Mouse (Mus musculus) heart, postnatal 36 days (tissue): ENCODE data around the gene Obsl1. TPM values are rescaled to one million over a fixed set of nuclear protein-coding genes. Genes with fewer than 3 reads are reported as not detected.

ENCODE experiments used
- DNase-seq, 2 experiments: peaks; one replicate each; pipeline ENCODE4 v3.0.0; 2021 to 2022
- intact Hi-C: fragments of 180-260 bp; cut with DNase I; formaldehyde crosslinking; loops from one replicate; pipeline ENCODE4 v1.15.1; 2025
- total RNA-seq, 2 experiments: library from RNA; stranded (reverse); gene quantifications; 2 replicates each; pipeline ENCODE4 v1.2.3; 2021

Gene Obsl1
- total RNA-seq, 2 experiments from 2014 or later = 130 to 136 TPM

DNA sequence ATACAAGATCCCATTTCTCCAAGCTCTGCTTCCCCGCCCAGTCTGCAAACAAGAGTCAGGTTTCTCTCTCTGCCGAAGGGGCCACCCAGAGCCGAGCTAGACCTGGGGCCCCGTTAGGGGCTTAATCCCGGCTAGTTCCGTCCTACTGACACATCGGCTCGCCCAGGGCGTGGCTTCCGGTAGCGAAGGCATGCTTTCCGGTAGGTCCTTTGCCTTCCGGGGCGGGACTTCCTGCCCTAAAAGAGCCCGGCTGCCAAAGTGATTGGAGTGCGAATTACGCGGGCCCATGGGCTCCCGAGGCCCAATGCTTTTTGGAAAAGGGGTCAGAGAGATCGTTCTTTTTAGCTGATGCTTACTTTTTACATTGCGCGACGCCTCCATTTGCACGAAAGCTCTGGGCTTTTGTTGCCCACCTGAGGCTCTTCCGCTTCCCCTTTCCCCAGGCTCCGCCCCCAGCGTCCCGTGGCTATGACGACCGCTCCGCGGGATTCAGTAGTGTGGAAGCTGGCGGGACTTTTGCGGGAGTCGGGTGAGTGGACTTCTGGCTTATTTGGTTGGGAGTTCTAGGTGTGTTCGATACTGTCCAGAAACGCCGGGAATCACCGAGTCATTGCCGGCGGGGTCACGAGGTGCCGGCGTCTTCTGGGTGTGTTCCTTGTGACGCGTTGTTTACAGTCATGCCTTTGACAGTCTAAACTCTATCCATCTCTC lies 15.2 kb upstream of the Obsl1 start, which contains the start of gene Stk11ip:
TSS of gene Stk11ip (plus strand) at position 209 of the 711 bp plus-strand sequence.
- DNase-seq = peak; percentile 91 to 95
- intact Hi-C loops = loop anchor here (5.0 kb wide), 1 partner anchor 44 kb away; the partner anchor contains the start of genes Chpf and Tmem198

DNA sequence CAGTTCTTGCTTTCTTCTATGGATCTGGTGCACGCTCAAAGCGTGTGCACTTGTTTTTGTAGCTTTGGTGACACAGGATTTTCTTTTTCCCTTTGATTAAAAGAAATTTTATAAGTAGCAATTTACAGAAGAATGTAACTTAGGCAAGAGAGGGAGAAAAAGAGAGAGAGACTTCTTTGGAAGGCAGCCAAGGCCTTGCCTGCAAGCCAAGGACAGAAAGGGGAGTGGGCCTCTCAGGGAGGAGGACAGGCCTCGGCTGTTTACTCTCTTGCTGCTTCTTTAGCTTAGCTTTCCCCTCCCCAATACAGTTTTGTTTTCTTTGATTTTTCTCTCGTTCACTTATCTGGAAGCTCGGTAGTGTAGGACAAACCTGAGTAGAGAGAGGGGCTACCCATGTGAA lies 13.3 kb upstream of the Obsl1 start:
- no peak for DNase-seq
- intact Hi-C loops = no loop called here

DNA sequence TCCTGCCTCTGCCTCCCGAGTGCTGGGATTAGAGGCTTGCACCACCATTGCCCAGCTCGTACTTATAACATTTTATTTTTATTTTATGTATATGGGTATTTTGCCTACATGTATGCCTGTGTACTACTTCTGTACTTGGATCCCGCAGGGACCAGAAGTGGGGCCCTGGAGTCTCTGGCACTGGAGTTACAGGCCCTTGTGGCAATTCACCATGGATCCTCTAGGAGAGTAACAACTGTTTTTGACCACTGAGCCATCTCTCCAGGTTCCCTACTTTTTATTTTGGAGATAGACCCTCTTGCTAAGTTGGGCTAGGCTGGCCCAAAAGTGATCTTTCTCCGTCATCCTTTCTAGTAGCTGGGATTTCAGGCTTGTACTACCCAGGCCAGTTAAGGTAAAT lies 12.2 kb upstream of the Obsl1 start:
- intact Hi-C loops = no loop called here
- DNase-seq = no peak

DNA sequence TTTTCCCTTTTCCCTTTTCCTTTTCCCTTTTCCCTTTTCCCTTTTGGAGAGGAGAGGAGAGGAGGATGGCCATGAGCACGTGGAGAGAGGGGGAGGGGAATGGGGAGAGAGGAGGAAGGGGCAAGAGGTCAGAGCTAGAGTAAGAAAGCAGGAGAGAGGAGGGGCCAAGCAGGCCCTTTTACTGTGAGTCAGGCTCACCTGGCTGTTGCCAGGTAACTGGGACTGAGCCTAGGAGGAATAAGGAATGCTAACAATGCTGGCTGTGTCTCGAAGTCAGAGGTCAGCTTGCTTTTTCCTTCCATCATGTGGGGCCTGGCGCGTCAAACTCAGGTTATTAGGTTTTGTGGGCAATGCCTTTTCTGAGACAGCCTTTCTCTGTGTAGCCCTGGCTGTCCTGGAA lies 11.7 kb upstream of the Obsl1 start:
- intact Hi-C loops = no loop called here
- DNase-seq = no peak

DNA sequence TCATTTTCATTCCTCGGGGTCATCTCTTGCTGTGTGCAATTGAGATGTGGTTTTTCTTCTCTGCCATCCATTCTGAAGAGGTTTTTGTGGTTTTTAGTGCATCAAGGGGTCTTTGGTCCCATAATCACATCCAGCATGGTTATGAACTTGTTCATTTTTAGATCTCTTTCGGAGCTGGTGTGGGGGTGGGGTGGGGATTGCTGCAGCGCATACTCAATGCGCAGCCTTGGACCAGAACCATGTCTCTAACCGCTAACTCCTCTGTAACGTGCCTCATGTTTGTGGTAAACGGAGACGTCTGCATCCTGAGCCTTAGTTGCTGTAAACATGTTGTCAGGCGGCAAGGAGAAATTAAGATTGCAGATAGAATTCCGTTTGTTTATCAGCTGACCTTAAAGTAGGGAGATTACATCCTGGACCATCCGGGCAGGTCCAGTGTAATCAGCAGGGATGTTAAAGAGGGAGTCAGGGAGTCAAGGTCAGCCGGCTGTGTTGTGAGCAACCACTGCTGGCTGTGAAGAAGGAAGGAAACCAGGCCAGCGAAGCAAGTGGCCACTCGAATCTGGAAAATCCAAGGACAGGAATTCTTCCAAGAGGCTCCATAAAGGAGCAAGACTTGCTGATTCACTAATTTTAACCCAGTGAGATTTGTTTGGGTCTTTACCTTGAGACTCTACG lies 10.6 kb upstream of the Obsl1 start:
- intact Hi-C loops = no loop called here
- no peak for DNase-seq

DNA sequence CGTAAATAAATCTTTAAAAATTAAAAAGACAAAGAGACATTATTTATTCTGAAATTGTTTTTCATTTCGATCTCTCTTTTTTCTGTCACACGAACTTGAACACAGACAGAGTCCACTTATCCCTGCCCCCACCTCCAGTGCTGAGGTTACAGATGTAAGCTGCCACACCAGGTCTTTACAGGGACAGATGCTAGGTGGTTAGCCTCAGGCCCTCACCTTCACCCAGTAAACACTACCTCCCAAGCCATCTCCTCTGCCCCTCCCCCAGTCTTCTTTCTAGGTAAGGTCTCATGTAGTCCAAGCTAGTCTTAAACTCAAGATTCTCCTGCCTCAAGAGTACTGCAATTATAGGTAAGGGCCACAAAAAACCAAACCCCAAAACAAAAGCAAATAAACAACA lies 6.3 kb upstream of the Obsl1 start:
- intact Hi-C loops = no loop called here
- no peak for DNase-seq

DNA sequence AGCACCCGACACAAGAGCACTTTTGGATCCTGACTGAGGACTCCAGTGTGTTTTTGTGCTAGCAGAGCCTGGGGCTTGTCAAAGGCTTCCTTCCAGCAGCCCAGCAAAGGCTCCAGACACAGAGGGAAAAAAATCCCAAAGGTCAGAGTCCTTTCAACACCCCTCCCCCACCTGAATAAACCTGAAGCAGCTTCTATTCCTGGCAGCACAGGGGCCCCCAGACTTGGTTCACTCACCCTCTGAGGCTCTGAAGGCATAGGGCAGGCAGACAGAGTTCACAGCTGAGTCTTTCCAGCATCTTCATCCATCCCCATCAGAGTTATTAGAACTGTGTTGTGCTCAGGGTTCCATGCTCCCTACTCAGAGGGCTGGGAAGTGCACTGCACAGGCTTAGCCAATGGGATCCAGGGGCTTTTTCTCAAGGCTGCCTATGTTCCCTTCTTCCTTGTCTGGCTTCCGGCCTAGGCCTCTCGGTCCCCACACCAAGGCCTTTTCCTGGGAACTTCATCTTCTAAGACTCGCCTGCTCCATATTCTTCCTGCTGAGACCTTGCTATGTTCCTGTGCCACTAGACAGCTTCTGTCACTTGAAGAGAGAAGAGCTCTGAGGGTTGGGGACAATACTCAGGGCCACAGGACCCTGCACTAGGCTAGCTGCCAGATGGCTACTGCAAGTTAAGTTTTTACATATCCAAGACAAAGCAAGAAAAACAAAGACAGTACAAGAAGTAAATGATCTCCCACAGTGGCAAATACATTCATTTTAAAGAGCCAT lies 5.4 kb upstream of the Obsl1 start:
- intact Hi-C loops = no loop called here
- DNase-seq = no peak

DNA sequence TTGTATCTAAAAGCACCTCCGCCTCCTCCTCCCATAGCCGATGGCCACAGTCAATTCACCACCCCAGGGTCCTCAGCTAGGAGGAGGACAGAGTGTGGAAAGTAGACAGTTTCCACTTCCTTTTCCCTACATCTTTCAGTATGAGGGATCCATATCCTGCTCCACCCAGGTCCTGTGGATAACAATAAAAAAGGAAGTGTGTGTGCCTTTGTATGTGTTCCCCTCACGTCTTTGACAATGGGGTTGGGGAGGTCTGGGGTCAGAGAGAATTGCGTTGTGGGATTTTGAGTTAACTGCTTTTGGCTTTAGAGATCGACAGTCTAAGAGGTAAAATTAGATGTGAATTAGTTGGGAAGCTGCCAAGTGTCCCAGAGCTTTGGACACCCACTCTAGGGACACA lies 3.9 kb upstream of the Obsl1 start:
- intact Hi-C loops = no loop called here
- DNase-seq = no peak

DNA sequence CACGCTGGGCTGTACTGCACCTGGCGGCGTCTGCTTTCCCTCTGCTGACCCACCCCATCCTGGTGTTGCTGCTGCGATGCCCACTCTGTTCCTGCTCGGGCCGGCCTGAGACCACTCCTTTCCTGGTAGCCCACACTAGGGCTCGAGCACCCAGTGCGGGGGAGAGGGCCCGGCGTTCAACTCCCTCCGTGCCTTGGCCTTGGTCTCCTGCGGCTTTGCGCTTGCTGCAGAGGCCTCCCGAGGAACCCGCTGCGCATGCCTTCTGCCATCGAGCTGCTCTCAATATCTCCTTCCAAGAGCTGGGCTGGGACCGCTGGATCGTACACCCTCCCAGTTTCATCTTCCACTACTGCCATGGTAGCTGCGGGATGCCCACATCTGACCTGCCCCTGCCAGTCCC lies 3.3 kb upstream of the Obsl1 start:
- intact Hi-C loops = no loop called here

DNA sequence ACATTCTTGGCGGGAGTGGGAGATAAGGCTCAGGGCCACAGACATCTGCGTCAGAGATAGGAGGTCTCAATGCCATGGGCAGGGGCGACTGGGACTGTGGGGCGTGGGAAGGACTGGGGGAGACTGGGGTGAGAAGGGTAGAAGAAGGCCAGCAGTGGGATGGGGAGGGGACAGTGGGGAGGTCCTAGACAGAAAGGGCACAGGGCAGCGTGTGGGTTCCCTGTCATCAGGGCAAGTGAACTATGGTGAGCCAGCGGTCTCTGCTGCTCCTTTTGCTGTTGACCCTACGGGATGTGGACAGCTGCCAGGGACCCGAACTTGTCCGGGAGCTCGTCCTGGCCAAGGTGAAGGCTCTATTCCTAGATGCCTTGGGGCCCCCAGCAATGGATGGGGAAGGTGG lies 754 bp upstream of the Obsl1 start, which contains the start of gene Inha:
TSS of gene Inha (plus strand) at position 72 of the 400 bp plus-strand sequence.
- no peak for DNase-seq
- intact Hi-C loops = loop anchor here (2.0 kb wide), 1 partner anchor 42 kb away; no protein-coding TSS in a partner anchor

More for the DNA sequence above, 3.3 kb upstream of the Obsl1 start:
- DNase-seq = no peak

DNA sequence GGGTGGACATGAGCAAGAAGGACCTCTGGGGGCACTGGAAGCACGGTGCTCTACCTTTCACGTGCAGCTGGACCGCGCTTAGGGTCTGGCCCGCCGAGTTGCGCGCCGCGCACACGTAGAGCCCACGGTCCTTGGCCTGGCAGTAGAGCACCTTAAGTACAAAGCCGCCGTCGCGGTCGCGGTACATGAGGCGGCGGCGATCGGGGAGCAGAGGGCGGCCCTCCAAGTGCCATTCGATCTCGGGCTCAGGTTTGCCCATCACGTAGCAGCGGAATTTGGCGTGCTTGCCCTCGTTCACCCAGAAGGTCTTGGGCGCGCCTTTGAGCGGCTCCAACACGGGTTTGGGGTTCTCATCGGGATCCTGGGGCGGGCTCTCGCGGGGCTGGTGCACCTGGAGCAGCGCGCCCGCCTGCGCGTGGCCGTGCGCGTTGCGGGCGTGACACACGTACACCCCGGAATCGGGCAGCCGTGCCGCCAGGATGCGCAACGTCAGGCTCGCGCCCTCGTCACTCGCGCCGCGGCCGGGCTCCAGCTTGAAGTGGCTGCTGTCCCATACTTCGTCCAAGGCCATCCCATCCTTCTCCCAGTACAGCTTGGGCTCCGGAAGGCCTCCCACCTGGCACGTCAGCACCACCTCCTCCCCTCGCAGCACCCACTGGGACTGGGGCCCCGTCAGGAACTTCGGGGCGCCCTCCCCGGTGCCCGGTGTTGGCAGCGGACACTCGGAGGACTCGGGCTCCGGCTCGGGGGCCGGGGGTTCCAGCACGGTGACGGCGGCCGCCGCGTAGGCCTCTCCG lies 895 bp downstream of the Obsl1 start:
- intact Hi-C loops = loop anchor here (2.0 kb wide), 3 partner anchors 25 to 91 kb away; no protein-coding TSS in a partner anchor
- DNase-seq = peak; percentile 71 to 75

DNA sequence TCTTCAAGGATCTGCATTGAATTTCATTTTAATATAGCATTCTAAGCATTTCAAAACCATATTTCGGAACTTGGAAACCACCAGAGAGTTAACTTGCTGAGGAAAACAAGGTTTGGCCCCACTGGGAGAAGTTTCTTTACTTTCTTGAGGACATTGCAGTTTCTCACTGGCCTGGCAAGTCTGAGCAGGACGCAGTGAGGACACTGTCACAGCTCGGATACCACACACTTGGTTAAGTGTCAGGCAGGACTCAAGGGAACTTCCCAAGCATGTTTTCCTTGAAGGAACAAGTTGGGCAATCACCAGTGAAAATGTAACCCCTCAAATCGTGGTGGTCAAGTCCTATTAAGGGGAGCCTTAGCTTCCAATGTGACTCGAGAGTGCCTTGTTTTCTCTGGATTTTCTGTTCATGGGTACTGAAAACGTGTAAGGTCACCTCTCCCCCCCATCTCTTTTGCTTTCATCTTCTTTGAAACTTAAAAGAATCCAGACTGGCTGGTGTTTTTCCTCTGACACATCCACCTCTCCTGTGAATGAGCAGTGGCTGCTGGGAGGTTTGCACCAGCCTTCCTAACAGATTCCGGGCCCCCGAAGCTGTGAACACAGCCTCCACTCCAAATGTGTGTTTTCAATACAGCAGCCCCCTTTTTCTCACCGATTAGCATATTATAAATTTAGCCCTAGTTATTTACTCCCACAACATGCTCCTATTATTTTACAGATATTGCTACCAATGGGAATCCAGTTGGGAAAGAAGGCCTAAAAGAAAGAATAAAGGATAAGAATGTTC lies 1.8 kb downstream of the Obsl1 start:
- DNase-seq = no peak
- intact Hi-C loops = loop anchor here (2.0 kb wide), 3 partner anchors 24 to 92 kb away; no protein-coding TSS in a partner anchor

DNA sequence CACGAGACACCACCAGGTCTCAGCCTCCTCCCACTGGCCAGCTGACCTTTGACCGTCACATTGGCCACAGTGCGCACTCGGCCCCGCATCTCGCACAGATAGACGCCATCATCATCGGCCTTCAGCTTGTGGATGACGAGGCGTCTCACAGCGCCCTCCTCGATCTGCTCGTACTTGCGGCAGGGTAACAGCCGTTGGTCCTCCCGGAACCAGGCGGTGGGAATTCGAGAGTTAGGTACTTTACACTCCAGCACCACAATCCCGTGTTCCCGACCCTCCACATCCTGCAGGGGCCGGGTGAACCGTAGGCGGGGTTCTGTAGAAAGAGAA lies 2.6 kb downstream of the Obsl1 start:
- intact Hi-C loops = no loop called here
- no peak for DNase-seq

DNA sequence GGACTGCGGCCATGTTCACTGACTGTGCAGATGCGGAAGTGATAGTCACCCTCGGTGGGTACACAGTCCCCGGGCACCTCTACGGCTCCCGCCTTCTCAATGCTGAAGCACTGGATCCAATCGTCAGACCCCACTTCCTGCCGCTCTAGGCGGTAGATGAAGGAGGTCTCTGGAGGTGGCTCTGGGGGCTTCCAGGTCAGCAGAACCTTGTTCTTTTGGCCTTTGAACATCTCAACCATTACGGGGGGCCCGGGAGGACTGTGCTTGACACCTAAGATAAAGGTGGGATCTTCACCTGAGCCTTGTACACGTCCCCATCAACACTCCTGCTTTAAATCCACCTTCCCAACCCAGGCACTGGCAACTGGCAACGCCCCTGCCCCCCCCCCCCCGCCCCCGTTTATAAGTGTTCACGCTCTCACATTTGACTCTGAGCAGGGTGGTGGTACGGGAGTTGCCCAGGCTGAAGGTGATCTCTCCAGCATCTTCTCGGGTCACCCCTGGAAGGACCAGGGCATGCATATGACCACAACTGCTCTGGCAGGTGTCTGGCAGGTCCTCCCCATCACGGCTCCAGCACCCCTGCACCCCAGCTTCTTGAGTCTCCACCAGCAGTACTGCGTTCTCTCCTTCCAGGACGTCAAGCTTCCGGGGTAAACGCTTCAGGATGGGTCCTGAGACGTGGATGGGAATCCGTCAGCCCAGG lies 3.2 kb downstream of the Obsl1 start:
- no peak for DNase-seq
- intact Hi-C loops = no loop called here

DNA sequence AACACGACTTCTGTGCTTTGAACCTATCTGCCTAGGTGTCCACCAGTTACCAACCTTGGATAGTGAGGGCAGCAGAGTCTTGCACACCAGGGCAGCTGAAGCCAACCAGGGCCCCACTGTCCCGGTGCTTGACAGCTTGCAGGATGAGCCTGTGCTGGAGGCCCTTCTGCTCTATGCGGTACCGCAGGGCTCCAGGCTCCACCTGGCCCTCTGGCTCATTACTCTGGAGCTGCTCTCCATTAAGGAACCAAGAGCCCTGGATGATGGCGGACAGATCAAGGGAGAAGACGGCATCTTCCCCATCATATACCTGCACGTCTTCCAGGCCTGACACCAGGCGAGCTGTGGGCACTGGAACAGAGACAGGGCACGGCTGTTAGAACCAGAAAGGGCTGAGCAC lies 4.3 kb downstream of the Obsl1 start:
- no peak for DNase-seq
- intact Hi-C loops = no loop called here

DNA sequence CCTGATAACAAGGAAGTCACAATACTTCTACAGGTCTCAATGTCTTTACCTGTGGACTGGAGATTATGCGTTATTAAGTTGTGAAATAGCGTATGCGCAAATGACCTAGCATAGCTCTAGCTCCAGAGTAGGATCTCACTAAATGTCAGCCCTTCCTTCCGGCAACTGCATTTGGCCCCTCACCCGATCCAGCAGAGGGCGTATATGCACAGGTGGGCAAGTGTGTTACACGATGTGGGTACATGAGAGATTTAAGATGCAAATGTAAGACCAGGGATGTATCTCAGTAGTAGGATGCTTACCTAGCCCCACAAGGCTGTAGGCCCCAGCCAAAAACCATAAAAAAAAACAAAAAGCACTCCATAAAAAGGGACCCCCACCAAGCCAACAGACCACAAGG lies 6.8 kb downstream of the Obsl1 start:
- no peak for DNase-seq
- intact Hi-C loops = no loop called here

DNA sequence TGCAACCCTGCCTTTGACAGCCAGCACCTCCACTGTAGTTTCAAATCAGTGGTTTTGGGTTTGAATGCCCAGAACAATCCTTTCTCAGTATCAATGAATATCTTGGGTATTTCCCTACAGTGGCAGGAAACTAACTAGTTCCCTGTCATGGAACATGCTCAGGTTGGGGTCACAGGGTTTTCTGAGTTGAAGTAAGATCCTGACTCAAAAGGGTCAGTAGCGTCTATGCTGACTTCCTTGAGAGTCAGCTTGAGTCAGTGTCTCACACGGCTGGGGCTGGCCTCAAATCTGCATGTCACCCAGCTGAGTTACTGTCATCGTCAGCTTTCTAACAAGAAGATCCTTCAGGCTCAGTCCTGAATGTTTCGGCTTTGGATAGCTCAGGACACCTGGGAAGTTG lies 7.4 kb downstream of the Obsl1 start:
- no peak for DNase-seq
- intact Hi-C loops = no loop called here

DNA sequence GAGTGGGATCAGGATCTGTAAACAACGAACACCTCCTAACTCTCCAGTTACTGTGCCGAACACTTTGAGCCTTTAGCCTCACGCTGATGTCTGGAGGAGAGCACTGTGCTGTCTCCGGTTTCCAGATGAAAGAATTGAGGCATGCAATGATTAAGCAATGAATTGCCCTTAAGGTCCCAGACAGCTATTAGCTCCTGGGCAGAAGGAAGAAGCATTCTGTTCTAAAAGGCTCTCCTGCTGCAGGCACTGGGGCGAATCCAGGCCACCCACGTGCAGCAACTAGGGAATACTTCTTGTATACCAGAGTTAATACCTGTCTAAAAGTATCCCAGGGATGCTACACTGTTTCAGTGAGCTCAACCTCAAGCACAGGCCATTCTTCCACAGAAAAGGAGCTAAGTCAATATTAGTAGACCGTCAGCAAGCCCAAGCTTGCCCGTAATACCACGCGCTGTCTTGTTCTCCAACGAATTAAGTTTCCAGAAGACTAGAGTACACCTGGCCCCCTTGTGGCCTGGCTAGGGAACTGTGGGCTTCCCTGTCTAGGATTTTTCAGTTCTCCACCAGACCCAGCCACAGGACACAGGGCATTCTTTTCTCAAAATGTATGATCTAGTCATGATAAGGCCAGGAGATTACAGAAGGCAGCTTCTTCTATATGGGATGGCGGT lies 11.2 kb downstream of the Obsl1 start:
- intact Hi-C loops = loop anchor here (2.0 kb wide), 1 partner anchor 36 kb away; no protein-coding TSS in a partner anchor

More for the DNA sequence above, 11.2 kb downstream of the Obsl1 start:
- DNase-seq = no peak
